Mouse (Mus musculus) liver, adult 2 months (tissue): ENCODE measurements at regions not wholly inside any gene's neighbourhood (a gene's known extent, or its start where the extent isn't known, plus 50 kb on each side); places are given as distances from the start of the nearest gene placed in this dataset.

Experiments used
- DNase-seq: peaks from one replicate; pipeline ENCODE4 v3.0.0-alpha.2; 2011; ENCODE audit warnings: low read depth, low spot score; ENCODE audit errors: extremely low read depth
- H3K27ac ChIP-seq: fragments of 200-500 bp; replicated peaks from 2 replicates; pipeline ENCODE4 v1.5.1; 2012; ENCODE audit warnings: low read depth, mild to moderate bottlenecking, control low read depth, inconsistent platforms, low read length; ENCODE audit not compliant: insufficient read depth
- H3K27me3 ChIP-seq: fragments of 200-500 bp; 2 replicates; pipeline ENCODE4 v1.6.1; 2012; ENCODE audit warnings: mild to moderate bottlenecking, moderate library complexity, low read length, inconsistent platforms; ENCODE audit not compliant: control insufficient read depth, insufficient read depth
- H3K36me3 ChIP-seq: fragments of 200-500 bp; 2 replicates; pipeline ENCODE4 v1.6.1; 2012; ENCODE audit warnings: low read length, inconsistent platforms; ENCODE audit not compliant: control insufficient read depth, insufficient read depth
- H3K4me1 ChIP-seq: fragments of 200-500 bp; 2 replicates; pipeline ENCODE4 v1.6.1; 2011; ENCODE audit warnings: low read length; ENCODE audit not compliant: control insufficient read depth, insufficient read depth
- H3K4me3 ChIP-seq: fragments of 200-500 bp; 2 replicates; pipeline ENCODE4 v1.5.1; 2011; ENCODE audit warnings: low read depth, mild to moderate bottlenecking, control low read depth, low read length, moderate library complexity; ENCODE audit not compliant: insufficient read depth
- H3K79me2 ChIP-seq: fragments of 200-500 bp; 2 replicates; pipeline ENCODE4 v1.6.1; 2012; ENCODE audit warnings: inconsistent platforms, mild to moderate bottlenecking, low read length, moderate library complexity; ENCODE audit not compliant: control insufficient read depth, insufficient read depth
- H3K9ac ChIP-seq: fragments of 200-500 bp; 2 replicates; pipeline ENCODE4 v1.6.1; 2012; ENCODE audit warnings: low read depth, mild to moderate bottlenecking, control low read depth, inconsistent platforms, low read length
- CTCF ChIP-seq: fragments of 200-500 bp; IDR thresholded peaks from 2 replicates; pipeline ENCODE4 v1.5.1; 2011; ENCODE audit warnings: low read depth, low read length, control low read depth
- POLR2A ChIP-seq: fragments of 200-500 bp; IDR thresholded peaks from 2 replicates; pipeline ENCODE4 v1.6.1; 2011; ENCODE audit warnings: low read length, control low read depth; ENCODE audit not compliant: insufficient read depth; ENCODE audit errors: extremely low read depth
- WGBS: fragments of 180-500 bp; shearing (Covaris S2); methylation state at CpG from one replicate; pipeline ENCODE4 v1.1.7; 2018; 5-methylcytosine and 5-hydroxymethylcytosine counted together

- Histone ChIP-seq H3K4me1 (no peaks in the 10 kb centered on the region), H3K4me3 (no peak overlapping the region), H3K79me2 (no peaks in the 10 kb centered on the region), H3K36me3 (no peaks in the 10 kb centered on the region), H3K27ac (no peak overlapping the region), H3K9ac (no peak overlapping the region), H3K27me3 (no peaks in the 10 kb centered on the region)
- DNase-seq = no peak
- WGBS = 90% methylated on average over 2 of the region's 2 CpGs
- TF ChIP-seq CTCF (no peak), POLR2A (no peak)
Measured at GRCm38 (mm10) chr2:138640654-138641053, 384.3 kb downstream of the Btbd3 start.

GRCm38 (mm10) chr2:138641335-138641734 lies 385.0 kb downstream of the Btbd3 start:
- no peak overlapping the region for H3K4me3 ChIP-seq
- H3K9ac ChIP-seq = no peak overlapping the region
- no peaks in the 10 kb centered on the region for H3K4me1 ChIP-seq
- H3K36me3 ChIP-seq = no peaks in the 10 kb centered on the region
- DNase-seq = no peak
- 93% methylated on average over 1 of the region's 1 CpGs for WGBS
- H3K27ac ChIP-seq = no peak overlapping the region
- no peaks in the 10 kb centered on the region for H3K79me2 ChIP-seq
- no peaks in the 10 kb centered on the region for H3K27me3 ChIP-seq
- TF ChIP-seq CTCF (no peak), POLR2A (no peak)

- no peak overlapping the region for H3K4me3 ChIP-seq
- no peaks in the 10 kb centered on the region for H3K79me2 ChIP-seq
- no peaks in the 10 kb centered on the region for H3K4me1 ChIP-seq
- H3K9ac ChIP-seq = no peak overlapping the region
- H3K27me3 ChIP-seq = no peaks in the 10 kb centered on the region
- TF ChIP-seq CTCF (no peak), POLR2A (no peak)
- H3K36me3 ChIP-seq = no peaks in the 10 kb centered on the region
- 64% methylated on average over 3 of the region's 3 CpGs for WGBS
- no peak for DNase-seq
- H3K27ac ChIP-seq = no peak overlapping the region
Measured at GRCm38 (mm10) chr2:138648616-138649015, 392.3 kb downstream of the Btbd3 start.

GRCm38 (mm10) chr2:138659376-138659775 lies 403.0 kb downstream of the Btbd3 start:
- no peak for DNase-seq
- Histone ChIP-seq H3K4me3 (no peak overlapping the region), H3K27me3 (no peaks in the 10 kb centered on the region), H3K4me1 (no peaks in the 10 kb centered on the region), H3K9ac (no peak overlapping the region), H3K27ac (no peak overlapping the region), H3K79me2 (no peaks in the 10 kb centered on the region), H3K36me3 (no peaks in the 10 kb centered on the region)
- TF ChIP-seq CTCF (no peak), POLR2A (no peak)

- Histone ChIP-seq H3K4me3 (no peak overlapping the region), H3K79me2 (no peaks in the 10 kb centered on the region), H3K27me3 (no peaks in the 10 kb centered on the region), H3K9ac (no peak overlapping the region), H3K4me1 (no peaks in the 10 kb centered on the region), H3K36me3 (no peaks in the 10 kb centered on the region), H3K27ac (no peak overlapping the region)
- no peak for TF ChIP-seq CTCF
- TF ChIP-seq POLR2A = no peak
- DNase-seq = no peak
Measured at GRCm38 (mm10) chr2:138670307-138670706, 413.9 kb downstream of the Btbd3 start.

GRCm38 (mm10) chr2:138674801-138675200 lies 418.4 kb downstream of the Btbd3 start:
- Histone ChIP-seq H3K27me3 (no peaks in the 10 kb centered on the region), H3K79me2 (no peaks in the 10 kb centered on the region), H3K4me3 (no peak overlapping the region), H3K27ac (no peak overlapping the region), H3K4me1 (no peaks in the 10 kb centered on the region), H3K9ac (no peak overlapping the region), H3K36me3 (no peaks in the 10 kb centered on the region)
- TF ChIP-seq CTCF (no peak), POLR2A (no peak)
- no peak for DNase-seq
